Mouse (Mus musculus) stomach, postnatal 0 days (tissue): ENCODE measurements at regions not wholly inside any gene's neighbourhood (a gene's known extent, or its start where the extent isn't known, plus 50 kb on each side); places are given as distances from the start of the nearest gene placed in this dataset.

Source experiments
- CTCF ChIP-seq: IDR thresholded peaks from 2 replicates; pipeline ENCODE4 v1.5.1; 2016; ENCODE audit warnings: antibody characterized with exemption, low read depth, mild to moderate bottlenecking, moderate library complexity
- EP300 ChIP-seq: optimal IDR thresholded peaks from 2 replicates; pipeline ENCODE3; 2016; ENCODE audit warnings: antibody characterized with exemption

DNA sequence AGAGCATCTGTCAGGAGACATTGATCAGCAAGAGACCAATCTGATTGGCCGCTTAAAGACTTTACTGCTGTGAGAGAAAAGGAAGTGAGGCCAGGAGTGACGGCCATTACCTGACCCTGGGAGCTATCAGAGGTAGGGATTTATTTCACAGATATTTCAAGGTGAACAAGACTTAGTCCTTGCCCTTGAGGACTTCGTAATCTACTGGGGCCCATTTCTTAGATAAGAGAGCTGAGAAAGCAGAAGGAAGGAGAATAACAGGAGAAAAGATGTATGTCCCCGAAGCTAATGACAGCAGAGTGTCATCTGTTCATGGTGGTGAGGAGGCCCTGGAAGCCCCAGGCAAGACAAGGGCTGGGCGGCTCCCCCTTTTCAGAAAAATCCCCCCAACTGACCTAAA lies 127.4 kb upstream of the Cpeb2 start:
- TF ChIP-seq CTCF (no peak), EP300 (no peak)
